Mouse (Mus musculus): ENCODE data around the gene Acot11.
A peak's percentile ranks its signal among the peaks of the same experiment; 100 is the strongest.
"Not testable (repeated sequence)": the region's sequence is repeated elsewhere in the genome, so short reads cannot be mapped to it uniquely, and the experiment has no call there.

The Acot11 gene

DNA sequence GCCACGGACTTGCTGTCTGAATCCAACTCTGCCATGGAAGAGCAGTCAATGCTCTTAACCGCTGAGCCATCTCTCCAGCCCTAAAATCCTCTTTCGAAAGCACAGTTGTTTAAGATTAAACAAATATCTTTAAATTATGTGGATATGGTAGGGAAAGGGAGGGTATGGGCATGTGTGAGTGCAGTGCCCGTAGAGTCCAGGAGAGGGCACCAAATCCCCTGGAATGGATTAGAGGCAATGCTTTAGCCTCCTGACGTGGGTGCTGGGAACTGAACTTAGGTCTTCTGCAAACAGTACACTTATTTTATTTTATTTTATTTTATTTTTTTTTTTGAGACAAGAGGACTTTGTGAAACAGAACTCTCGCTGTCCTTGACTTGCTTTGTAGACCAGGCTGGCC lies 5.2 kb upstream of the Acot11 start:
- DNase-seq = peak in 1 of 2 experiments; percentile 25

DNA sequence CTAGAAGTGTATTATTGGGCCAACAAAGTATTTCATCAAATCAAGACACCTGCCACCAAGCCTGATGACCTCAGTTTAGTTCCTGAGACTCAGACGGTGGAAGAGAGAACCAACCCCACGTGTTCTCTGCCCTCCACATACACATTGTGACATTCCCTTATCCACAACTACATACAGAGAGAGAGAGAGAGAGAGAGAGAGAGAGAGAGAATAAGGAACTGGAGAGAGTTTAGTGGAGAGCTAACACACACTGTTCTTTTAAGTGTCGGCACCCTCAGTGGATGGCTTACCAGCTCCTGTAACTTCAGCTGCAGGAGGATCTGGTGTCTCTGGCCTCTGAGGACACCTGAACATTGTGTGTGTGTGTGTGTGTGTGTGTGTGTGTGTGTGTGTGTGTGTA lies 2.5 kb upstream of the Acot11 start:
- no peak for DNase-seq

GRCm38 (mm10) chr4:106805890-106806289 lies 1.1 kb upstream of the Acot11 start:
- DNase-seq = no peak

DNA sequence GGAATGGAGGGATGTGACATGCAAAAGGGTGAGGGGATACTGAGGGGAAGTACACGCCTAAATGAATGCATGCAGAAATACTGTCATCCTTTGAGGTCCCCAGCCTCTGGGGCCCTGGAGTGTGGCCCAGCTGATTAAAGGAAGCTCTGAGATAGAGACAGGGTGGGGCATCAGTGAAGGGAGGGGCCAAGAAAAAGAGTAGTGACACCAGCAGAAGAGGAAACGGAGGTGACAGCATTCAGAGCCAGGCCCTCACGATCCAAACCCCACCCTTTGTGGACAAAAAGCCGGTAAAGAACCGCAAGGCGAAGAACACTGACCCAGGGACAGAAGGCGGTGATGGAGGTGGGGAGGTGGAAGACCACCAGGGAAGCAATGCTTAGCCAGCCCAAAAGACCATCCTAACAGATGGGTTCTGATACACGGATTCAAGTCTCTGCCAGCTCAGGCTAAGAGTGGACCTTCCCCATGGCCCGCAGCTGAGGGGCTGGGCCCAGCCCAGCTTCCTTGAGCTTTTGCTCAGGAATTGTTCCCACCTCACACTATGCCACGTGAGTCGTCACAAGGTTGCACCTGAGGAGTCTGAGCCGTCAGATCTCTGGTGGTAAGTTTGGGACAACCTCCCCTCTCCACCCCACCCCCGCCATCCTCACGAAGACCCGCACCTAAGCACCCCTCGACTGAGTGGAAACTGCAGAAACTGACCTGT lies 443 bp downstream of the Acot11 start:
- DNase-seq = no peak

DNA sequence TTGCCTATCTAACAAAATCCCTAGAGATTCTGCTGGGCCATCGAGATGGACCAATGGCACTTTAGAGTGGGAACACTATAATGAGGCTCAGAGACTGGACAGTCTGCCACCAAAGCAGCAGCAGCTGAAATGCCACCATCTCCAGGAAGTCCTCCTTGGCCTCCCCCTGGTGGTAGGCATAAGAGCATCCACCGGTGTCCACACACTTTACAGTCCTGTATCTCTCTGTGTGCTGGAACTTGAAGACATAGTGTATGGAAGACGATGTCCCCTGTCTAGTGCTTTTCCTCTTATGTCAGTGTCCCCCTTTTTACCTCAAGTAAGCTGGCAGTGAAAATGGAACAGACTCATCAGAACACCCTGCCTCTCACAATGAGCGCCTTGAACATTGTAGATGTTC lies 1.0 kb downstream of the Acot11 start:
- DNase-seq = no peak

- DNase-seq = peak; percentile 70 to 84
Measured at GRCm38 (mm10) chr4:106799772-106800336, 4.9 kb downstream of the Acot11 start.

- peak in 1 of 2 experiments; percentile 29 for DNase-seq
Measured at GRCm38 (mm10) chr4:106798908-106799546, 5.8 kb downstream of the Acot11 start.

DNA sequence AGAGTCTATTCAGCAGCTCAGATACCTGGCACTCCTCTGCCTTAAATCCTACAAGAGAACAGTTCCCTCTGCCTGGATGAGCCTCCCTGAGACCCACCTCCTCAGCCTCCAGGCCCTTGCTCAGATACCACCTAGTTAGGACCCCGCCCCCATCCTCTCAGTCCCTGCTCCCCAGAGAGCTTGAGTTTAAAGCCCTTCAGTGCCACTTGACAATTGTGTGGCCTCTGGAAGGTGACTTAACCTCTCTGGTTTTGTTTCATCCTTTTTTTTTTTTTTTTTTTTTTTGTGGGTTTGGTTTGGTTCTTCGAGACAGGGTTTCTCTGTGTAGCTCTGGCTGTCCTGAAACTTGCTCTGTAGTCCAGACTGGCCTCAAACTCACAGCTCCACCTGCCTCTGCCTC lies 9.5 kb downstream of the Acot11 start:
- DNase-seq = no peak

- DNase-seq = no peak
Measured at GRCm38 (mm10) chr4:106794247-106794646, 10.6 kb downstream of the Acot11 start.

DNA sequence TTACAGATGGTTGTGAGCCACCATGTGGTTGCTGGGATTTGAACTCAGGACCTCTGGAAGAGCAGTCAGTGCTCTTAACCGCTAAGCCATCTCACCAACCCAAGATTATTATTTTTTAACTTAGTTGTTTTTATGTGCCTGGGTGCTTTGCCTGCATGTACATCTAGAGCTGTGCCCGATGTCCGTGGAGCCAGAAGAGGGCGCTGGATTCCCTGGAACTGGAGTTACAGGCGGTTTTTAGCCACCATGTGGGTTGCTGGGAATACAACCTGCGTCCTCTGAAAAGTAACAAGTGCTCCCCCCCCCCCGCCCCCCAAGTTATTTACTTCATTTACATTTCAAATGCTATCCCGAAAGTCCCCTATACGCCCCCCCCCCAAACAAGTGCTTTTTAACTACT lies 11.0 kb downstream of the Acot11 start:
- not testable (repeated sequence) for DNase-seq

GRCm38 (mm10) chr4:106792276-106792675 lies 12.5 kb downstream of the Acot11 start:
- DNase-seq = no peak

GRCm38 (mm10) chr4:106790938-106791337 lies 13.9 kb downstream of the Acot11 start:
- DNase-seq = no peak

DNA sequence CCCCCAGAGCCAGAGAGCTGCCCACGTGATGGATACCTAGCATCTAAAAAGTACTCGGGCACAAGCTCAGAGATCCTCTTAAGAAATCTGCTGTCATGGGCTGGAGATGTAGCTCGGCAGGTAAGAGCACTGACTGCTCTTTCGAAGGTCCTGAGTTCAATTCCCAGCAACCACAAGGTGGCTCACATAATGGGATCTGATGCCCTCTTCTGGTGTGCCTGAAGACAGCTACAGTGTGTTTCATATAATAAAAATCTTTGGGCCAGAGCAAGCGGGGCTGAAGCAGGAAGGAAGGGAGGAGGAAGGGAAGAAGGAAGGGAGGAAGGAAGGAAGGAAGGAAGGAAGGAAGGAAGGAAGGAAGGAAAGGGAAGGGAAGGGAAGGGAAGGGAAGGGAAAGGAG lies 14.6 kb downstream of the Acot11 start:
- not testable (repeated sequence) for DNase-seq

DNA sequence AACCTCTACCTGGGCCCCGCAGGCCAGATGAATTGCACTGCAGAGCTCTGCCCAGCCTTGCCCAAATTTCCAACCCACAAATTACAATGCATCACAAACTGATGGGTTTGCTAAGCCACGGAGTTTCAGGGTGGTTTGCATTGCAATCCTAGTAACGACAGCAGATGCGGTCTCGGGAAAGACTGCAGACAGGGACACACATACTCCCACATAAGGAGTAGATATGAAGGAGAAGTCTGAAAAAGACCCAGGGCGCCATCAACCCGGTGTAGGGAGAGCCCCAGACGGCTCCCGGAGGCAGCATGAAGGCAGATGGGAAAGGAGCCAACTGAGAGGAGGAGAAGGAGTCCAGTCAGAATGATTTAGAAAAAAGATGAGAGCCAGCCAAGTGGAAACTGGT lies 15.1 kb downstream of the Acot11 start:
- DNase-seq = no peak

GRCm38 (mm10) chr4:106788627-106789026 lies 16.2 kb downstream of the Acot11 start:
- no peak for DNase-seq

DNA sequence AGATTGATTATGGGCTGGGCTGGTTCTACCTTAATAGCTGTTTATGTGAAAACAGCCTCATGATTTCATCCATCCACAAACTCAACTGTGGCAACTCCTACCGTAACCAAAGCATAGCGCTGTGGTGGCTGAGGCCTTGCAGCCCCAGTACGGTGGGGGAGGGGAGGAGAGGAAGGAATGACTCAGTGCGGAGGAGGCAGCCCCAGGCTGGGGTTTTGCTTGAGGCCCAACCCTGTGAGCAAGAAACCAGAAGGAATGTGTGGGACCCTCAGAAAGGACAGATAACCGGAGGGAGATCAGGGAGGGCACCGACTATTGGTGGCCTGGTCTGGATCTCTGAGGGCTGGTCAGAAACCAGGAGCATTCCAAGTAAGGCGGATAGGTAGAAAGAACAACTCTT lies 17.0 kb downstream of the Acot11 start:
- DNase-seq = no peak

DNA sequence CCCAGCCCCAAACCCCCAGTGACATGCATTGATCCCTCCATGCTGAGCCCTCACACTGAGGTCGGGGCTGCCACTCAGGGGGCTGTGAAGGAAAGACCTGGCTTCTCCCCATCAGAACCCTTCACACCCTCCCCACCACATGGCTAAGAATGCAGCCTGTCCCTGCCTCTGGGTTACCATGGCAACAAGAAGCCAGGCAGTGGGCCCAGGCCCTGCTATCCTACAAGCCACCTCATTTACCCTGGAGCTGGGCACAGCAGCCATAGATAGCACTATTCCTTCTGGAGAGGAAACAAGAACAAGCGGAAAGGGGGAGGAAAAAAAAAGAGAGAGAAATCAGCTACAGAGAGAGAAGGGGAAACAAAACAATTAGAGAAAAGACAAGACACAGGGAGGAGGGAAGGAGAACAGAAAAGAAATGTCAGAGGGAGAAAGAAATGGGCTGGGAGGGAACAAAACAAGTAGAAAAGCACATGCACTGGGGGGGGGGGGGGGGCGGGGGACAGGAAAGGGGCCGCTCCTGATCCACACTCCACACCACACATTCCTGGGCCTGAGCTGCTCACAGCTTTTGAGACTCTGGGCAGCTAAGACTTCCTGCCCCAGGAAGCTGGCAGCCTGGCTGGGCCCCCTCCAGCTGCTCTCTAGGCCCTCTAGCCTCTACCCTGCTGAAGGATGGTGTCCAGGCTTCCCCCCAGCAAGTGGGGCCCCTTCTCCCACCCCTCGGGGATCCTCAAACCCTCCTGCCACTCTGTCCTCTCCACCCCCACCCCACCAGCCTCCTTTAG lies 18.9 kb downstream of the Acot11 start:
- DNase-seq = peak in 1 of 2 experiments; percentile 54

DNA sequence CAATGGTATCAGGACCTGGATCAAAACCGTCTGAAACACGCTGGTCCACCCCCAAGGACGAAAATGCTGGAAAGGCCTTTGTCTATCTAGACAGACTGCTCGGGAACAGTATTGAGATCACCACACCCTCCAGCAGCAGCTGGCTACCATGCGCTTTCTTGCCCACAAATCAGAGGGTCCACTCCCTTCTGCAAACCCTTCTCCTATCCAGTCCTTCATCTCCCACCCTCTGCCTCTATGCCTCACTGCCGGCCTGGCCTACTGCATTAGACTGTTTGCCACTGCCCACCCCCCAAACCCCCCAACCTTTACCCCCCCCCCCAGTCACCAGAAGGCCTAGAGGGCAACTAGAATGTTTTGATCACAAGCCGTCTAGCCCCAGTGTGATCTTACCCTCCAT lies 19.5 kb downstream of the Acot11 start:
- no peak for DNase-seq

DNA sequence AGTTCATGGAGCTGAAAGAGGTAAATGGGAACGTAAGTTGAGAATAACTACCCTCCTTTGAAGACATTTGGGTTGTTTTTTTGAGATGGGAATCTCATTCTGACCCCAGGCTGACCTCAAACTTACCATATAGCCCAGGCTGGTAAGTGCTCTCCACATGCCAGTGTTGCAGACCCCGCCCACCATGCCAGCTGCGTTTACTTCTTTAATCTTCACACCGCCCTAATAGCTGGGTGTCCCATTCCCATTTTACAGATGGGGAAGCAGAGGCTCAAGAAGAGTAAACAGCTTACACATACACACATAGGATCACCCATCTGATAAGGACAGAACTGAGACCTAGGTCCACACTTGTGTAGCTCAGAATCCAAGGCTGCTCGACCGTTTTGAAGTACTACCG lies 20.0 kb downstream of the Acot11 start:
- no peak for DNase-seq

DNA sequence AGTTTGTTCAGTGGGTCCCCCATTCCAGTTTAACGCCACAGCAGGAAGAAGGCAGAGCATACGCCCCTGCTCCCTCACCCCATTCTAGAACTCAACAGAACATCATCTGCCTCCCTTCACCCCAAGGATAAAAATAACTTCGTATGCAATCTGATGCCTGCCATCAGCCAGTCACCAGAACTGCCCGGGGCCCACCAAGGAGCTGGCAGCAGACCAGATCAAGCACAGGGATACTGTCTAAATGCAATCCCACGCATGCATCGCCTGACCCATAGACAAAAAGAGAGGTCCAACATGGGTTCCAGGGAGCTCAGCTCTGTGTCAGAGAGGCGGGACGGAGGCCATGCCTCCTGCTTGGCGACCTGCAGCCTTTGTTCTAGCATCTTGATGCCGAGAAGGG lies 21.7 kb downstream of the Acot11 start:
- DNase-seq = no peak

DNA sequence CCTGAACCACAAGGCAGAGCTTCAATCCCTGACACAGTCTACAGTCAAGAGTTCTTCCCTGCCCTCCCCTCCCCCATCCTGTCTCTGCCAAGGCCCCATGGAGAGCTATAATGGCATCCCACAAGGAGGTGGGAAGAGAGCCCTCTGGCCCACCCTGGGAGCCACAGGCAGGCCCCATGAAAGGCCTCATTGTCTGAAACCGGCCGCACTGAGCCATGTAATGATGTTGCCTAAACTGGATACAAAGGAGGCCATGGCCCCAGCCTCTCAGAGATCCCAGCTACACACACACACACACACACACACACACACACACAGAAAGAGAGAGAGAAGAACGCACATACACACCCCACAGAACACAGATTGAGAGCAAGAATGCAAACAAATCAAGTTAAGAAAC lies 24.8 kb downstream of the Acot11 start:
- DNase-seq = peak in 1 of 2 experiments; percentile 39

GRCm38 (mm10) chr4:106778116-106778788 lies 26.5 kb downstream of the Acot11 start:
- DNase-seq = peak; percentile 90 to 95

DNA sequence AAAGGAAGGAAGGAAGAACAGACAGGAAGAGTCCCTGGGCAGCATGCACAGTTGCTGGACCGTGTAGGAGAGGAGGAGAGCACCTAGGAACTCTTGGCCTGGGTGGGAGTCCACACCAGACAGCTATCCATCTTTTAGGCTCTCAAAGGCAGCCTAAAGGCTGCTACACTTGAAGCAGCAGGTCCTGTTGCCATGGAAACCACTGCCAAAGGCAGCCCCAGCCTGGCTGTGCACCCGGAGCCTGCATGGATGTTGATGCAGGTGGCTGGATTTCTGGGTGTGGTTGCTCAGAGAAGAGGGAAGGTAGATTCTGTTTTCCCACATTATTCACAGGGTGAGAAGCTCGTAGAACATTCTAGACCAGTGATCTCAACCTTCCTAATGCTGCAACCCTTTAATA lies 27.8 kb downstream of the Acot11 start:
- DNase-seq = peak in 1 of 2 experiments; percentile 53
